Mouse (Mus musculus) adrenal gland, adult 2 months (tissue): ENCODE measurements around the gene Heatr4. TPM values are rescaled to one million over a fixed set of nuclear protein-coding genes. Genes with fewer than 3 reads are reported as not detected.
"Not testable (repeated sequence)": the region's sequence is repeated elsewhere in the genome, so short reads cannot be mapped to it uniquely, and the experiment has no call there.

ENCODE experiments used
- DNase-seq: peaks from one replicate; pipeline ENCODE4 v3.0.0; 2021
- polyA plus RNA-seq: library from polyadenylated mRNA; depleted of rRNA; stranded (reverse); fragments of >200 nt; gene quantifications from 2 replicates; pipeline ENCODE4 v1.2.3, GENCODE M21; 2012; rRNA removed
- total RNA-seq, 2 experiments: library from RNA; stranded (reverse); gene quantifications; 2 replicates each; pipeline ENCODE4 v1.2.3; 2021

The Heatr4 gene
- total and polyA plus RNA-seq, 3 experiments, result not detected

DNA sequence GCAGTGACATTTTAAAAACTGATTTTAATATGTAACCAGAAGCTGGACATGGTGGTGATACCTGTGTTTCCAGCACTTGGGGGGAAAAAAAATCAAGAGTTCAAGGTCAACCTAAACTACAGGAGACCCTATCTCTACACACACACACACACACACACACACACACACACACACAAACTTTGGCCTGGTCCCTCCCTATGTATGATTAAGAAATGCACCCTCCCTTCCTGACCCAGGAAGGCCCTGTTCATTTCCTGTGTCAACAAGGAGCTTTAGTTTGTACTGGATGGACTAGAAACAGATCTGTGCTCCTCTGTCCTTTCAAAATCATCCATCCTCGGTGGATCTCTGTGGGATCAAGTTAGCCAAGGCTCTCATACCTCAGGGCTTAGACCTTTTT is 46.1 kb downstream of the Heatr4 start:
- DNase-seq, result not testable (repeated sequence)

DNA sequence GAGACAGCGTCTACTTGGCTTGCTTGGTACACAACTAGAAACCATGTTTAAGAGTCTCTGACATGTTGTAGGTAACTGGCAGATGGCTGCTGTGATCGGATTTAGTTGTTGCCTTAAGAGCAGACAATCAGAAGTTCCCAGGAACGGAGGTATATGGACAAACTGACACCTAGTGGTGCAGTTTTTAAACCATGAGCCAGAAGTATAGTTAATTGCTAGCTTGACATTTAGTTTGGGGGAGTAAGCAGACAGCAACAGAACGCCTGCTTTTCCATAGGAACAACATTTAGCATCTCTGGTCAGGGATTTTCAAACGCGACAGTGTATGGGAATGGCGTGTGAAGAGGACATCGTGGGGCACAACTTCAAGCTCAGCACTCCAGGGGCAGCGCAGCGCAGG is 47.1 kb downstream of the Heatr4 start:
- no peak for DNase-seq

DNA sequence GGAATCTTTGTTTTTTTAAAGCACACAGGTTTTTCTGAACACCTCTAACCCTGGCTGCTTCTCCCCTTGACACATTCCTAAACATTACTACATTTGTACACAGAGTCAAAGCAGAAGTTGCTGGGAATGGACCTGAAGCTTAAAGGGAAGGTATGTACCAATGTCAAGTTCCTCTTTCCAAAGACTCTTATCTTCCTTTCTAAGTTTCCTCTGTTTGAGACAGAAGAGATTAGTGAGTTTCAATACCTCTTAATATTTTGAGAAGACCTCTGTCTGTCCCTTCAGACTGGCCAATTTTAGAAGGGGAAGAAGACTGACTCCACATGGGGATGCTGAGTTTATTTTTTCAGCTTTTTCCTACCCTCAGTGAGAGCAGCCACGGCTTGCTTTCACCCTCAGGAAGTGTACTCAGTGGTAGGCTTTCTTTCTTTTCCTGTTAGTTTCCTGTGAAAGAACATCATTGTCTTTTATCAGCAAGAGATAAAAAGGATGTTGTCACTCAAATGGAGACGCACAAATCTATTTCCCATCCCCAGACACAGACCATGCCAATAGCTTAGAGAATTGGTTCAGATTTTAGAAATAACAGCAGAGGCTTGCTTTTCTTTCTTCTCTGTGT is 55.4 kb downstream of the Heatr4 start:
- no peak for DNase-seq

- no peak for DNase-seq
Measured at GRCm38 (mm10) chr12:83927747-83928146, 56.9 kb downstream of the Heatr4 start.

- no peak for DNase-seq
Measured at GRCm38 (mm10) chr12:83926061-83926460, 58.6 kb downstream of the Heatr4 start.

DNA sequence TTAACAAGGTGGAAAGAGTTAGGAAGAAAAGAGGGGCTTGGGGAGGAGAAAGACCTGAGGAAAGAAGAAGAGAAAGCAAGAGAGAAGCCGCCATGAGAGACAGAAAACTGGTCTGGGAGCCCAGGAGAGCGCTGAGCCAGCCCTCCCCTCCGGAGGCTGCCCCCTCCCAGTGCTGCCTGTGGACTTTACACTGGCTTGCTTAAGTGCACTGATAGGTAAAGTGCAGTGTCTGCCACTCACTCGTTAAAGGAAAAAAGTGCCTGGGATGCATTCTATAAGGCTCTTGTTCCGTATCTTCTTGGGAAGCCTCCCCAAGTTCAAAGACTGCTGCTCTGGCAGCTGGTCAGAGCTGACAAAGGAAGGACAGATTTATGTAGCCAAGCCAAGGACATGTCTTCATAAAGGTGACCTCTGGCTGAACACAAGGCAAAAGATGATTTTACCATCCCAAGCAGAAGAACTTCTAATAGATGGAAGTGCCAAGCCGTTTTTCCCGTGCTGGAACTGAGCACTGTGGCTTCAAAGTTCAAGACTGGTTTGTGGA is 59.4 kb downstream of the Heatr4 start:
- DNase-seq, result peak; percentile 20

DNA sequence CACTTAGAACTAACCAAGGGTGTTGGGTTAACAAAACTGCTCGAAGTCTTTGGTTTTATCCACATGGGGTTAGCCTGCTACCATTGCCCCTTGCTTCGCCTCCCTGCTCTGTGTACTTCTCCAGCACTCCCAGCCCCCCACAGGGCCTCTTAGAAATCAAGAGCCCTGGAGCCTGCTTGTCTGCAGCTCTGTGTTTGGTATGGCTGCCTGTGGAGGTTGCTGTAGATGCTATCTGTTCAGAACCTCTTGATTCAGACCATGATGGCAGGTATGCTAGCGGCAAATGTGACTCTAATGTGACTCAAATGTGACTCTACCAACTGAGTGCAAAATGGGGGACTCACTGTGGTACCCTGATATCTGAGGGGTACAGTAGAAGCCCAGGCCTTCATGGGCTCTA is 60.3 kb downstream of the Heatr4 start:
- no peak for DNase-seq

DNA sequence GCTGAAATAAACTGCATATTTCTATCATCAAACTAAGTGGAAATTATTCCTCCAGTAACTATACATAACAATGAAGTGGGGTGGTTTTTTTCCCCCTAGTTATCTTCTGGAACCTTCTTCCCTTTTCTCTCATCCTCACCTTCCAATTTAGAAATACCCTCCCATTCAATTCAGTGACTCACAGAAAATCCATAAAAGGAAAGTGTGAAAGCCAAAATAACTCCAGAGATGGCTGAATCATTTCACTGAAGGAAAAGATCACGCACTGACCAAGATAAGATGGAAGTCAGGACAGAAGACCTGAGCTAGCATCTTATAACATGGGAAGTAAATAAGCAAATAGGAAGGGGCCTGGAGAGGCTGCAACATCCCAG is 61.2 kb downstream of the Heatr4 start:
- no peak for DNase-seq

DNA sequence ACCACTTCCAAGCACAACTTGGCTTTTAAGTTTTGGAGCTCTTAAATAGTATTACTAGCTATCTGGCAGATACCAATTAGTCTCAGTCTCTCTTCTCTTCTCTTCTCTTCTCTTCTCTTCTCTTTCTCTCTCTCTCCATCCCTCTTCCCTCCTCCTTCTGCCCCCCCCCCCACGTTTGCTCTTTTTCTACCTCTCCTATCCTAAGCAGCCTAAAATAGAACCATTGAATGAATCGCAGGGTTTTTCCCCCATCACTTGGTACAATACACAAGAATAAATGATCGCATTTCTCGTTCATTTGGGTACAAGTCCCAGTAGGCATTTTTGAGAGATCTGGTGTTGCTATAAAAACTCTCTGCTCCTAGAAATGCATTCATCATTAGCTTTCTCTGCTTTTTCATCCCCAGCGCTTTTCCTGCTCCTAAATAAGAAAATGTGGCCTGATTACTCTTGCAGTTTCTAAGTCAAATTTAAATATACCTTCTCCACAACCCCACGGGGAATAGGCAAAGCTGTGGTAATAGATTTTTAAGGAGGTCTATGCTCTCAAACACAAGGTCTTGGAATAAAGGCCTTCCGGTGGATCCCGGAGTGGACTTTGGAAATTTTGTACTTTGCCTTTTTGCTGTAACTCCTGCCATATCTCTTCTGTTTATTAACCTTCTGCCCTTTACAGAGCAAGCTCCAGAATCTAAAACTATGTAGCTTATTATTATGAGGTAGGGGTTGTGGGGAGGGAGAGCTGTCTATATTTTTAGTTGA is 61.7 kb downstream of the Heatr4 start:
- no peak for DNase-seq

GRCm38 (mm10) chr12:83921535-83922381 is 62.9 kb downstream of the Heatr4 start, which contains the start of gene Numb:
Gene Numb (minus strand): TSS chr12:83921934.
- DNase-seq, result peak; percentile 99

GRCm38 (mm10) chr12:83920721-83921441 is 63.8 kb downstream of the Heatr4 start:
- no peak for DNase-seq

DNA sequence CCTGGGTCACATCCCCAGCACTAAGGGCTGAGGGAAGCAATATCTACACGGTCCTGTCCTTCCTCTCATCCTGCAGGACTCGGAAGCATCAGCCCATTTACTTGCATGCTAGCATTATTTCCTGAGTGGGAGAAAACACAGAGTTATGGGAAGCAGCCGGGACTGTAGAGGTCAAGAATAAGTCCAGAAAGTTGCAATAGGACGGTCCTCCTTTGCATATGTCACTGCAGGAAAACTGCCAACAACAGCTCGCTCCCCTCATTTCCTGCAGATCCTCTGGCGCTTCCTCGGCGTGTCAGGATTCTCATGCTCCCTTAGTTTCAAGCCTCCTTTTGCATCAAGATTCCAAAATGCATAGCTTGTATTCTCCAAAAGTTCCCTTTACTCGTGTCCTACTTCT is 67.8 kb downstream of the Heatr4 start:
- DNase-seq, result peak; percentile 27

DNA sequence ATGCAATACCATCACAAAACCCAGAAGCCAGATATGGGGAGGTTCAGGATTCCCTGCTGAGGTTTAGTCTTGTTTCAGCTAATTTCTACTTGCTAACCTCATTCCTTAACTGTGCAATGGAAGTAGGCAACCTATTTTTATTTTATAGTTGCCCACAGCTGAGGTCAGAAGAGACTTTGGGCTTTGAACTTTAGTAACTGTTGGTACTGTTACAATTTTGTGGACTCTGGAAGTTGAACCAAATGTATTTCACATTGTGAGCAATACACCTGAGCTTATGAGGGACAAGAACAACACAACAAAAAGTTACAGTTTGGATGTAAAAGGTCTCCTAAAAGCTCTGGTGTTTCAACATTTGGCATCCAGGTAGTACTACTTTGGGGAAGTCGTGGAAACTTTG is 69.9 kb downstream of the Heatr4 start:
- DNase-seq, result no peak

GRCm38 (mm10) chr12:83914202-83914740 is 70.4 kb downstream of the Heatr4 start:
- DNase-seq, result no peak

GRCm38 (mm10) chr12:83910451-83910850 is 74.2 kb downstream of the Heatr4 start:
- no peak for DNase-seq

Other genes with a start within 250 kb of the Heatr4 start
- 1 to 10 TPM; 1.3 to 2.0 TPM for gene Papln, start 221.2 kb downstream of the Heatr4 start, total RNA-seq
- 5.0 and 6.1 TPM in 2 replicates for gene Papln, start 221.2 kb downstream of the Heatr4 start, polyA plus RNA-seq
- 10 to 100 TPM; 49.9 to 53.8 TPM for gene Numb, start 62.9 kb downstream of the Heatr4 start, total RNA-seq
- gene Numb, start 62.9 kb downstream of the Heatr4 start, polyA plus RNA-seq, result 68.9 and 69.9 TPM in 2 replicates
- gene Riox1, start 34.2 kb downstream of the Heatr4 start, total RNA-seq, result 10 to 100 TPM; 11.9 to 12.4 TPM
- 27.4 and 34.8 TPM in 2 replicates for gene Riox1, start 34.2 kb downstream of the Heatr4 start, polyA plus RNA-seq
- gene Acot2, start 3.0 kb upstream of the Heatr4 start, total RNA-seq, result 10 to 100 TPM; 19.5 to 26.1 TPM
- 20.9 and 31.7 TPM in 2 replicates for gene Acot2, start 3.0 kb upstream of the Heatr4 start, polyA plus RNA-seq
- gene Acot1, start 24.6 kb upstream of the Heatr4 start, total RNA-seq, result 10 to 100 TPM; 11.8 TPM
- gene Acot1, start 24.6 kb upstream of the Heatr4 start, polyA plus RNA-seq, result 2.9 and 4.1 TPM in 2 replicates
- gene Acot4, start 53.5 kb upstream of the Heatr4 start, total RNA-seq, result 1 to 10 TPM; 2.3 to 3.1 TPM
- gene Acot4, start 53.5 kb upstream of the Heatr4 start, polyA plus RNA-seq, result 5.0 and 5.6 TPM in 2 replicates
- not detected for gene Gm49366, start 54.1 kb upstream of the Heatr4 start, total RNA-seq
- not detected in 2 replicates for gene Gm49366, start 54.1 kb upstream of the Heatr4 start, polyA plus RNA-seq
- under 1 TPM; 0.14 to 0.46 TPM for gene Acot3, start 67.3 kb upstream of the Heatr4 start, total RNA-seq
- gene Acot3, start 67.3 kb upstream of the Heatr4 start, polyA plus RNA-seq, result 0.47 and 1.0 TPM in 2 replicates
- under 1 TPM; 0.23 to 0.35 TPM for gene Acot5, start 84.5 kb upstream of the Heatr4 start, total RNA-seq
- 0.19 and 0.52 TPM in 2 replicates for gene Acot5, start 84.5 kb upstream of the Heatr4 start, polyA plus RNA-seq
- gene Acot6, start 115.8 kb upstream of the Heatr4 start, total RNA-seq, result 1 to 10 TPM; 3.9 to 6.0 TPM
- gene Acot6, start 115.8 kb upstream of the Heatr4 start, polyA plus RNA-seq, result 4.6 and 5.6 TPM in 2 replicates
- gene Dnal1, start 129.5 kb upstream of the Heatr4 start, total RNA-seq, result 10 to 100 TPM; 15.7 to 18.6 TPM
- 2.6 and 3.3 TPM in 2 replicates for gene Dnal1, start 129.5 kb upstream of the Heatr4 start, polyA plus RNA-seq
- gene Pnma1, start 163.6 kb upstream of the Heatr4 start, total RNA-seq, result under 1 TPM; 0.28 to 0.43 TPM
- 0.15 TPM in 1 of 2 replicates, not detected in the other for gene Pnma1, start 163.6 kb upstream of the Heatr4 start, polyA plus RNA-seq
- 10 to 100 TPM; 17.0 to 22.7 TPM for gene Elmsan1, start 234.0 kb upstream of the Heatr4 start, total RNA-seq
- gene Elmsan1, start 234.0 kb upstream of the Heatr4 start, polyA plus RNA-seq, result 14.4 and 20.4 TPM in 2 replicates